Mouse (Mus musculus): ENCODE results near the gene Klhl20.

Klhl20 gene

GRCm38 (mm10) chr1:161076238-161076637, 55.1 kb downstream of the Klhl20 start:
- DNase-seq (ENCODE audit: low read depth, low spot score): no peak

DNA sequence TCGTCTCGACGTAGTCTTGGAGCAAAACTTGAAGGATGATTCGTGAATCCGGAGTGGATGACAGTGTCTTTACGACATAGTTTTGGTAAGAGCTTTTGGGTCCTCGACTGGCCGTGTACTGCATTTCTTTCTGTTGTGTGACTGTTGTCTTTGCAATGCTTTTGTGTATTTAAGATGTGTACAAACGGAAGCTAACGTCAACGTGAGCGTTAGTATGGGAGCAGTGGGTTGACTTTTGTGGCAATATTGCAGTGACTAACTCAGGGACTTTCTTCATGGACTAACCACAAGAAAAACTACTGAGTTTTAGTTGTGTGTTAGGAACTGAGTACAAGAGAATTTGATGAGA, 60.1 kb downstream of the Klhl20 start:
- DNase-seq (ENCODE audit: low read depth, low spot score): no peak

DNA sequence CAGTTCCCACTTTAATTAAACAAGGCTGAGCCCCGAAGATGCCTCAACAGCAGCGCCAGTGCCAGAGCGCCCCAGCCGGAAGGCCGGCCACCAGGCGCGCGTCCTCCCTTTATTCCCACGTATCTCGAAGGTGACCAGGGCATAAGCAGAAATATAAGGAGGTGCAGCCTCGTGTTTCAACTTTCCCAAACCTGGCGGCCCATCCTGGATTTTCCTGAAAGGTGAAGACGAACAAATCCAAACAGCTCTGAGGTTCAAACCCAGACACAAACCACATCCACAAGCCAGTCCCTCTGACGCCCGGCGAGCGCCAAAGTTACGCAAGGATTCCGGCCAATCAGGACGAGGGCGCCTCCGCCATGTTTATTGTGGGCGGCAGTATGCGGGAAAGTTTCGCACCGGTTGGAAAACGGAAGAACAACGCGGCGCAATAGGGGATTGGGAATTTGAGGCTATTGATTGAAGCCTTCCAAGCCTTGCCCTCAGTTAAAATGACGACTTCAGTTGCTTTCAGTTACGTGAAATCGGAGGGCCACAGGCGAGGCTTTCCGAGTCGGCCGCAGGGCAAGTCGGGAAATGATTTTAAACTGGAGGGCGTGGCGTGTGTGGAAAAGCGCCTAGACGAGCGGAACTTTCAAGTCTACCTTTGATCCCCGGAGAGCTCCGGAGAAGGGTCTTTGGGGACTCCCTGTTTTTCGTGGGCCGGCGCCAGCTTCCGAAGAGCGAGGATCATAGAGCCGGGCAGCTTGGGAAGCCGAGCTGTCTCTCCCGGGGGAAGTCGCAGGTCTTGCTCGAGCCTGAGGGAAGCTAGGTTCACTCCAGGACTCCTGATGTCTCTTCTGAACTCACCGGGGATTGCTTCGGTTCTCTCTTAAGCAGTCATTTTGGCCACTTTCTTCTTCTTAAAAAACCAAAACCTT, 60.7 kb downstream of the Klhl20 start, which contains the start of the genes Dars2 and Cenpl:
Gene Dars2, minus strand, starts transcription at position 307 of the 920 bp plus-strand sequence.
Gene Cenpl, plus strand, starts transcription at position 362 of the 920 bp plus-strand sequence.
- peak; percentile 99 for DNase-seq (ENCODE audit: low read depth, low spot score)

DNA sequence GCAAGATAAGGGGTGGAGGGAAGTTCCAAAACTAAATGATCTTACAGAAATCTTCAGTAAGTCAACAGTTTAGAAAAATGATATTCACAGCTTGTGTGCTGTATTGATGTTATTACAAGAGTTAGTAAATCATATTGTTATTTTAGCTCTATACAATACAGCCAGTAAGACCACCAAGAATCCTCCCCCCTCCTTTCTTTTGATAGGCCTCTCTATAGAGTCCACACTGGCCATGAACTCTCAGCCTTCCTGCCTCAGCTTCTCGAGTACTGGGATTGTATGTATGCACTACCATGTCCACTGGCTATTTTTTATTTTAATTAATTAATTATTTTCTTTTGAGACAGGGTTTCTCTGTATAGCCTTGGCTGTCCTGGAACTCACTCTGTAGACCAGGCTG, 68.0 kb downstream of the Klhl20 start:
- no peak for DNase-seq (ENCODE audit: low read depth, low spot score)

GRCm38 (mm10) chr1:161057164-161057563, 74.1 kb downstream of the Klhl20 start:
- no peak for DNase-seq (ENCODE audit: low read depth, low spot score)

- no peak for DNase-seq (ENCODE audit: low read depth, low spot score)
Measured at GRCm38 (mm10) chr1:161046972-161047371, 84.3 kb downstream of the Klhl20 start.

DNA sequence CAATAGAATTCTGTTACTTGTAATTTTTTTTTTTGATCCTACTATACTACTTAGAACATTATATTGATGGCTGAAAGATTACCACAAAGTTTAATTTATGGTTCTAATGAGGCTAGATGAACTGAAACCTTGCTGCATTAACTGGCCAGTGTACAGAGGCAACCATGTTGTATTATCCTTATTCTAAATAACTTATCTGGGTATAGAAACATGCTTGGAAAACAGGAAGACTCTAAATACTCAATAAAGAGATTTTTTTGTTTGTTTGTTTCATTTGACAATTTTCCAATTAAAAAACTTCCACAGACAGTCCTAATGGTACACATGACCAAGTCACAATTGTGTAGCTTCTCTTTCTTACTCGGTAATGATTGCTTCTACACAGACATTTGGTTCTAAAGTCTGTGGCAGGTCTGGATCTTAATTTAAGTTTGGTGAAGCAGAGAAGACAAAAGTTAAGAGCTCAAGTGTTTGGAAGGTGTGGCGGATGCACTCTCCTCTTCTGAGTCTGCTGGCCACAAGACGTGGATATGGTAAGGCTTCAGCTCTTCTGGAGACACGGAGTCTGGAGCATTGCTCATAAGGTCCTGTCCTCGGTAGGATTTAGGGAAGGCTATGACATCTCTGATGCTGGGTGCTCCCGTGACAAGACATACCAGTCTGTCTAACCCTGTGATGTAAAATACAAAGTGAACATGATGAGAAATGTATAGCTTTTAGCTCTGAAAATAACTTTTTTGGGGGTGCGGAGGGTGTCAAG, 89.9 kb downstream of the Klhl20 start:
- DNase-seq (ENCODE audit: low read depth, low spot score): peak; percentile 48

DNA sequence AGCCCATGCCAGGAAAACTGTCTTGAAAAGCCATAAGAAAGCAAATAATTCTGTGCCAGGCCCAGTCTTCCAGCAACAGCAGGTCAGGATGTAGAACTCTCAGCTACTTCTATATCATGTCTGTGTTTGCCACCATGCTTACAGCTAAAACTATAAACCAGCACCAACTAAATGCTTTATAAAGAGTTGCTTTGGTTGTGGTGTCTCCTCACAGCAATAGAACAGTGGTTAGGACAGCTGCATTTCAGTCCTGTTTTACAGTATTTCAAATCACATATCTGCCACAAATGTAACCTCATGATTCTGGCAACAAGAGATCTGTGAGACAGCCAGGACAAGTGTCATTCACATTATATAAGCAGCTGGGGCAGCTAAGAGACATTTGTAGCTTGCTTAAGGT, 90.5 kb downstream of the Klhl20 start:
- DNase-seq (ENCODE audit: low read depth, low spot score): peak; percentile 81

GRCm38 (mm10) chr1:161040426-161040770, 90.9 kb downstream of the Klhl20 start:
- DNase-seq (ENCODE audit: low read depth, low spot score): peak; percentile 82

DNA sequence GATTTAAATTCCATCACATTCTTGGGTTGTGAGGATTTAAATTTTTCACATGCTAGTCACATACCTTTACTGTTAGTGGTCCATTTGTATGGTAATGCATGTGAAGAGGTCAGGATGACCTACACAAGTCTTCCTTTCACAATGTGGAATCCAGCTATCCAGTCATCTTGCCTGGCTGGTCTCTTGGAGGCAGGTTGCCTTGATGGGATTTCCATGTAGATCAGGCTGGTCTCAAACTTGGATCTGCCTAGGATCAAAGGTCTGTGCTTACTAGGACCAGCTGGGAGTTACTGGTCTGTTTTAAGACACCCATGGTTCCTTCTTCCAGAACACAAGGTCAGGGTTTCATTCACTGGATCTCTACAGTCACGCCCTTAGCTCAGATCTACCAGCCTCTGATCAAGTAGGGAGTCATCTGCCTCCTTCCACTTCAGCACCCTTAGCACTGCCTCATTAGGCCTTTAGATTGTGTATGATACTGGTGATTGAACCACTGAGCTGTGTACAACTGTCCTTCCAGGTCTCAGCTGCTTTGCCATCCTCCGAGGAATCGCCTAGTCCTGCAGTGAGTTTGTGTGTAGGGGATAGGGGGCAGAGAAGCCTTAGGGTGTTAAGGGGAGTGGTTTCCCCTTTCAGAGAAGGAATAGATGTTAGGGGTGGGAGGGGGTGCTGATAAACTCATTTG, 91.4 kb downstream of the Klhl20 start:
- peak; percentile 89 for DNase-seq (ENCODE audit: low read depth, low spot score)

DNA sequence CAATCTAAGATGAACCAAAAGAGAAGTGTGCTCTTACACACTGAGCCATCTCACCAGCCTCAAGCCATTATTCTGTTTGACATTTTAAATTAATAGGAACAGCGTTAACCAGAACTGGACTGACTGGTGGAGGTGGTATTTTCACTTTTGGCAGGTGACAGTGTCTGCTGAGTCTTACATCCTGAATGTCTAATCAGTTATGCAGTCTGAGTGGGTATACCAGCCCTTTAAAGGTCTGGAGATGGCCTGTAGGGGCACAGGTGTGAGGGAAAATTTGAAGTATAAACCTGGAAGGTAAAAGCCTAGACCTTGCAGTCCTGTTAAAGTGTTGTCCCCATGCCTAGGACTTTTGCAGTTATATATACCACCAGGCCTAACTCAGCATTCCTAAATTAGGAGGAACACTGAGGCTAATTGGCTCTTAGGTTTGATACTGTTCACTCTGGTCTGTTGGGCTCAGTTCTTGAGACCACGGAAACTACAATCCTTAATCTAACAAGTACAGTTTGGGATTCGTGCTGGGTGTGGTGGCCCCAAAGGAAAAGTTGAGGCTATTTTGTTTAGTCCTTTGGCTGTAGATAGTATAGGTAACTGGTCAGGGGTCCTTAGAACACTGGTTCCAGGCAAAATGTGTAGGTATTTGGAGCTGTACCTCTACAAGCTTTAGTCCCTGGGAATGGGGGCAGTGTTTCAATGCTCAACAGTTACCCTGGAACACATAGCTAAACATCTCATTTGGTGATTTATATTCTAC, 92.2 kb downstream of the Klhl20 start:
- peak; percentile 43 for DNase-seq (ENCODE audit: low read depth, low spot score)
